Mouse (Mus musculus): ENCODE measurements around the gene Tgm5.
A peak's percentile ranks its signal among the peaks of the same experiment; 100 is the strongest.
"Not testable (repeated sequence)": the region's sequence is repeated elsewhere in the genome, so short reads cannot be mapped to it uniquely, and the experiment has no call there.

The Tgm5 gene

GRCm38 (mm10) chr2:121085480-121086185, at the start of gene Tgm5:
Gene Tgm5 (minus strand): TSS chr2:121085841.
- no peak for DNase-seq (ENCODE audit: low spot score in 2 of 2)

- DNase-seq (ENCODE audit: low spot score in 2 of 2) = no peak
Observed at GRCm38 (mm10) chr2:121132822-121133221, 47.2 kb upstream of the Tgm5 start.

GRCm38 (mm10) chr2:121128865-121129620, 43.4 kb upstream of the Tgm5 start:
- DNase-seq (ENCODE audit: low spot score in 2 of 2) = no peak

GRCm38 (mm10) chr2:121127536-121127935, 41.9 kb upstream of the Tgm5 start:
- no peak for DNase-seq (ENCODE audit: low spot score in 2 of 2)

- not testable (repeated sequence) for DNase-seq (ENCODE audit: low spot score in 2 of 2)
Observed at GRCm38 (mm10) chr2:121126302-121126701, 40.7 kb upstream of the Tgm5 start.

- no peak for DNase-seq (ENCODE audit: low spot score in 2 of 2)
Observed at GRCm38 (mm10) chr2:121119260-121119659, 33.6 kb upstream of the Tgm5 start.

- DNase-seq (ENCODE audit: low spot score in 2 of 2) = no peak
Observed at GRCm38 (mm10) chr2:121115418-121115817, 29.8 kb upstream of the Tgm5 start.

- no peak for DNase-seq (ENCODE audit: low spot score in 2 of 2)
Observed at GRCm38 (mm10) chr2:121109695-121110094, 24.1 kb upstream of the Tgm5 start, which contains the start of gene Tgm7. Gene Tgm7 (minus strand): TSS chr2:121109795.

GRCm38 (mm10) chr2:121105940-121106339, 20.3 kb upstream of the Tgm5 start:
- DNase-seq (ENCODE audit: low spot score in 2 of 2) = no peak

- peak; percentile 27 to 65 for DNase-seq (ENCODE audit: low spot score in 2 of 2)
Observed at GRCm38 (mm10) chr2:121102051-121102450, 16.4 kb upstream of the Tgm5 start.

- no peak for DNase-seq (ENCODE audit: low spot score in 2 of 2)
Observed at GRCm38 (mm10) chr2:121089751-121090150, 4.1 kb upstream of the Tgm5 start.

- no peak for DNase-seq (ENCODE audit: low spot score in 2 of 2)
Observed at GRCm38 (mm10) chr2:121088507-121088906, 2.9 kb upstream of the Tgm5 start.

- DNase-seq (ENCODE audit: low spot score in 2 of 2) = no peak
Observed at GRCm38 (mm10) chr2:121082626-121083025, 3.0 kb downstream of the Tgm5 start.

- DNase-seq (ENCODE audit: low spot score in 2 of 2) = no peak
Observed at GRCm38 (mm10) chr2:121074747-121075146, 10.9 kb downstream of the Tgm5 start.

- DNase-seq (ENCODE audit: low spot score in 2 of 2) = no peak
Observed at GRCm38 (mm10) chr2:121071871-121072270, 13.8 kb downstream of the Tgm5 start.

- no peak for DNase-seq (ENCODE audit: low spot score in 2 of 2)
Observed at GRCm38 (mm10) chr2:121069506-121069905, 16.1 kb downstream of the Tgm5 start.

GRCm38 (mm10) chr2:121067116-121067515, 18.5 kb downstream of the Tgm5 start:
- DNase-seq (ENCODE audit: low spot score in 2 of 2) = no peak

- DNase-seq (ENCODE audit: low spot score in 2 of 2) = no peak
Observed at GRCm38 (mm10) chr2:121061315-121061714, 24.3 kb downstream of the Tgm5 start.

GRCm38 (mm10) chr2:121057997-121058396, 27.6 kb downstream of the Tgm5 start:
- no peak for DNase-seq (ENCODE audit: low spot score in 2 of 2)

- no peak for DNase-seq (ENCODE audit: low spot score in 2 of 2)
Observed at GRCm38 (mm10) chr2:121055915-121056314, 29.7 kb downstream of the Tgm5 start.

GRCm38 (mm10) chr2:121054060-121054459, 31.6 kb downstream of the Tgm5 start:
- no peak for DNase-seq (ENCODE audit: low spot score in 2 of 2)

- DNase-seq (ENCODE audit: low spot score in 2 of 2) = no peak
Observed at GRCm38 (mm10) chr2:121052176-121052575, 33.5 kb downstream of the Tgm5 start.

- DNase-seq (ENCODE audit: low spot score in 2 of 2) = no peak
Observed at GRCm38 (mm10) chr2:121045653-121046052, 40.0 kb downstream of the Tgm5 start.

All from frontal cortex, postnatal 10 days (tissue).